Mouse (Mus musculus): ENCODE data around the gene Clec5a. TPM values are rescaled to one million over a fixed set of nuclear protein-coding genes. Genes with fewer than 3 reads are reported as not detected.
"Not testable (repeated sequence)": the region's sequence is repeated elsewhere in the genome, so short reads cannot be mapped to it uniquely, and the experiment has no call there.

The Clec5a gene
- total RNA-seq (2015): 90.9 and 108 TPM in 2 replicates
- 113 and 138 TPM in 2 replicates for total RNA-seq (2017)

- peak; percentile 60 for ATAC-seq (replicated peaks; ENCODE audit: poor library complexity)
These were observed at the start of gene Clec5a for GRCm38 (mm10) chr6:40585645-40586044. Clec5a (minus strand) TSS chr6:40585821.

GRCm38 (mm10) chr6:40634640-40635071, 49.0 kb upstream of the Clec5a start:
- no peak for ATAC-seq (replicated peaks; ENCODE audit: poor library complexity)

- peak; percentile 85 for ATAC-seq (replicated peaks; ENCODE audit: poor library complexity)
These were observed 42.9 kb upstream of the Clec5a start, which contains the start of gene Mgam for GRCm38 (mm10) chr6:40628406-40629000. Mgam (plus strand) TSS chr6:40628831.

- ATAC-seq (replicated peaks; ENCODE audit: poor library complexity): no peak
These were observed 40.5 kb upstream of the Clec5a start for GRCm38 (mm10) chr6:40626111-40626510.

GRCm38 (mm10) chr6:40617965-40618364, 32.3 kb upstream of the Clec5a start:
- ATAC-seq (replicated peaks; ENCODE audit: poor library complexity): peak; percentile 82; the same call in 1 of the 2 replicates

- ATAC-seq (replicated peaks; ENCODE audit: poor library complexity): peak; percentile 57; the same call in 1 of the 2 replicates
These were observed 27.7 kb upstream of the Clec5a start, which contains the start of gene Tas2r138 for GRCm38 (mm10) chr6:40613260-40613852. Tas2r138 (minus strand) TSS chr6:40613310.

- no peak for ATAC-seq (replicated peaks; ENCODE audit: poor library complexity)
These were observed 24.6 kb upstream of the Clec5a start for GRCm38 (mm10) chr6:40610244-40610643.

GRCm38 (mm10) chr6:40607431-40607830, 21.8 kb upstream of the Clec5a start:
- ATAC-seq (replicated peaks; ENCODE audit: poor library complexity): no peak

- ATAC-seq (replicated peaks; ENCODE audit: poor library complexity): not testable (repeated sequence)
These were observed 12.9 kb upstream of the Clec5a start for GRCm38 (mm10) chr6:40598546-40598945.

GRCm38 (mm10) chr6:40594804-40595550, 9.4 kb upstream of the Clec5a start:
- ATAC-seq (replicated peaks; ENCODE audit: poor library complexity): peak; percentile 99

- ATAC-seq (replicated peaks; ENCODE audit: poor library complexity): peak; percentile 85
These were observed 2.7 kb upstream of the Clec5a start for GRCm38 (mm10) chr6:40588346-40588745.

GRCm38 (mm10) chr6:40584336-40584735, 1.3 kb downstream of the Clec5a start:
- ATAC-seq (replicated peaks; ENCODE audit: poor library complexity): peak; percentile 76

- peak; percentile 89 for ATAC-seq (replicated peaks; ENCODE audit: poor library complexity)
These were observed 9.3 kb downstream of the Clec5a start for GRCm38 (mm10) chr6:40576305-40576704.

- ATAC-seq (replicated peaks; ENCODE audit: poor library complexity): peak; percentile 71
These were observed 12.0 kb downstream of the Clec5a start for GRCm38 (mm10) chr6:40573618-40574017.

GRCm38 (mm10) chr6:40569187-40569586, 16.4 kb downstream of the Clec5a start, which contains the start of gene Olfr460:
Olfr460 (plus strand) TSS chr6:40569487.
- no peak for ATAC-seq (replicated peaks; ENCODE audit: poor library complexity)

GRCm38 (mm10) chr6:40554950-40555349, 30.7 kb downstream of the Clec5a start, which contains the start of gene Olfr461:
Olfr461 (minus strand) TSS chr6:40555050.
- ATAC-seq (replicated peaks; ENCODE audit: poor library complexity): peak; percentile 48; the same call in 1 of the 2 replicates

GRCm38 (mm10) chr6:40544690-40545089, 40.9 kb downstream of the Clec5a start:
- peak; percentile 80 for ATAC-seq (replicated peaks; ENCODE audit: poor library complexity)
